Mouse (Mus musculus) adrenal gland, postnatal 4 days (tissue): Measurements from ENCODE around the gene Ntpcr. TPM values are rescaled to one million over a fixed set of nuclear protein-coding genes. Genes with fewer than 3 reads are reported as not detected.

Source experiments
- DNase-seq, 2 experiments: peaks; one replicate each; pipeline ENCODE4 v3.0.0; 2021 to 2022; ENCODE audit warnings: low spot score in 2 of 2, mixed read lengths in 2 of 2
- total RNA-seq, 2 experiments: library from RNA; stranded (reverse); gene quantifications; 2 replicates each; pipeline ENCODE4 v1.2.3; 2021

The Ntpcr gene
- total RNA-seq, 2 experiments from 2014 or later = 22.5 to 24.4 TPM

DNA sequence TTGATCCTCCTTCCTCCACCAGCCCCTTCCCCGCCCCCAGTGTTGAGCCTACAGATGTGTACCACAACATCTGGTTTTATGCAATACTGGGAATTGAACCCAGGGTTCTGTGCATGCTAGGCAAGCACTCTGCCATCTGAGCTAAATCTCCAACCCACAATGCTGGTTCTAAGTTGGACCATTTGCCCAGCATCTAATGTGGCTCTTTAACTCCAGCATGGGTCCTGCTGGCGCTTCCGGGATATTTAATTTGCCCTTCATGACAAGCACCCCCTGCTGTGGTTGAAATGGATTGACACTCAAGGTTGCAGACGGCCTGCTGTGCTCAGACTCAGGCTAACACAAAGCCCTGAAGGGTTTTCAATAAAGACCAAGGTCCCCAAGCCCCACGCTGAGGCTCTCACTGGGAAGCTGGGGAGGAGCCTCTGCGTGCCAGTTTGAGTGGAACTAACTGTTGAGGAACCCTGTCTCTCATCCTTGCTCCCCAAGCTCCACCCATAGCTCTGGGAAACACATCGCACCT lies 43.6 kb downstream of the Ntpcr start:
- no peak for DNase-seq

- no peak for DNase-seq
Measured at GRCm38 (mm10) chr8:125775031-125775430, 45.3 kb downstream of the Ntpcr start.

- no peak for DNase-seq
Measured at GRCm38 (mm10) chr8:125776314-125776713, 46.6 kb downstream of the Ntpcr start.

DNA sequence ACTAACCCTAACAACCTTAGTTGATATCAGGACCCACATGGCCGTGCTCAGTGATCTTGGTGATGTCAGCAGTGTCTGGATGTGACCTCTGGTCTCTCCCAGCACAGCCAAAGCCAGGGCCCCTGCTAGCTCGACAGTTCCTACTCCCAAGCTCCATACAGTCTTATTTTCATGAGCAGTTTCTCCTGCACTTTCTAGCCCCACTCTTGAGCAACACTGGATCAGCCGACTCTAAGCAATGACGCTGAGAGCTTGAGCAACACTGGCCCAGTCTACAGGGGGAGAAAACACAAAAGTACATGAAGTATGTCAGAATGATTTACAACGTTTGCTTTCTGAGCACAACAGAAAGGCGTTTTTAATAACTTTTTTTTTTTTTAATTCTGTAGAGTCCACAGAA lies 47.0 kb downstream of the Ntpcr start:
- DNase-seq = no peak

GRCm38 (mm10) chr8:125777478-125778164 lies 47.9 kb downstream of the Ntpcr start:
- DNase-seq = no peak

DNA sequence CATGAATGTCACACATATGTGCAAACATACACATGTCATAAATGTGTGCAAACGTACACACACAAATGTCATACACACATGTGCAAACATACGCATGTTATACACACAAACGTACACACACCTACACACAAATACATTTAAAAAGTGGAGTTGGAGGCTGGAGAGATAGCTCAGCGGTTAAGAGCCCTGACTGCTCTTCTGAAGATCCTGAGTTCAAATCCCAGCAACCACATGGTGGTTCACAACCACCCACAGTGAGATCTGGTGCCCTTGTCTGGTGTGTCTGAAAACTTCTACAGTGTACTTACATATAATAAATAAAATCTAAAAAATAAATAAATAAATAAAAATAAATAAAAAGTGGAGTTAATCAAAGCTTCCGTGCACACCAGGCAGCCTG lies 49.2 kb downstream of the Ntpcr start:
- DNase-seq = peak in 1 of 2 experiments; percentile 15

DNA sequence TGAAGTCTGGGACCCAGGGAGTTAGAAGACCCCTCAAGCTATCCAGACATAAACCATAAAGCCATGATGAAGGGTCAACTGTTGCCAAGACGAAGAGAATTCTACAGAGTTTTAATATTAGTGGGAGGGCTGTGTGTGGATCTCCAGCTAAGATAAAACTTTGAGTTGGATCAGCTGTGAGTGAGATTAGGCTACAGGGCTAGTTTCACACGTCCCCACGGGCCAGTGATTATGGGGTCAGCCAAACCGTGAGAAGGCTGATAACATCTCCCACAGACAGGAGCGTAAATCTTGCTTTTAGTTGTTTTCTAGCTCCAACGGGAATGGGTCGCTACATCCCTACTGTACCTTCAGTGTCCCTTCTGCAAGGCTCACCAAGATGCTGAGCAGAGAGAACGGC lies 49.9 kb downstream of the Ntpcr start:
- DNase-seq = no peak

GRCm38 (mm10) chr8:125782161-125782560 lies 52.4 kb downstream of the Ntpcr start:
- no peak for DNase-seq

DNA sequence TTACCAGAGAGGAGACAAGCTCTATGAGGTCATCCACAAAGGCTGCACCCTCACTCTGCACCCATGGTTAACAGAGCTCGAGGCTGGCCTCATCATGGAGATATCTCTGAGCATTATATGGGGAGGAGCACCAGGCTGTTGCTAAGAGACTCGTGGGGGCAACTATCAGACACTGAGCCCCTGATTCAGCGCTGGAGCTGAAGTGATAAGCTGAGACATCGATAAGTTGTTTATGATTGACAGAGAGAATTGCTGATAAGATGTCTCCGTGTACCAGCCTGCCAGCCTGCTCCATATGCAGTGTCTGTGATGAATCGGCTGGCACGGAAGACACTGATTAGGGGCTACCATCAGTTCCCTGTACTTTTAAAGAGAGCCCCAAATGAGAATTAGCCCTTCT lies 57.1 kb downstream of the Ntpcr start:
- DNase-seq = no peak

- DNase-seq = no peak
Measured at GRCm38 (mm10) chr8:125792816-125793455, 63.2 kb downstream of the Ntpcr start.

DNA sequence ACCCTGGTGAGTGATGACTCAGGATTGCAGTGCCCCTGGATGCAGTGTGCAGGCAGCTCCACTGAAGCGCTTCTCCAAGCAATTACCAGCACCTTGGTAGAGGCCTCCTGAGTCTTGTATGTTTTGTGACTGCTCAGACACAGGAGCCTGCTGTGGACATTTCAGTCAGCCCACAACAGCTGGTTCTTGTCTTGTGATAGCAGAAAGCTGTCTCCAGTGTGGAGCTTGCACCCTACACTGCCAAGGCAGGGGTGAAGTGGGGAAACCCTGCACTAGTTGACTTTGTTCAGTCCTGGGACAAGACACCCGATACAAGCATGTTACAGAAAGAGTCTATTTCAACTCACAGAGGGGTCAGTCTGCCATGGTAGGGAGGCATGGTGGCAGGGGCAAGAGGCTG lies 65.6 kb downstream of the Ntpcr start:
- no peak for DNase-seq

DNA sequence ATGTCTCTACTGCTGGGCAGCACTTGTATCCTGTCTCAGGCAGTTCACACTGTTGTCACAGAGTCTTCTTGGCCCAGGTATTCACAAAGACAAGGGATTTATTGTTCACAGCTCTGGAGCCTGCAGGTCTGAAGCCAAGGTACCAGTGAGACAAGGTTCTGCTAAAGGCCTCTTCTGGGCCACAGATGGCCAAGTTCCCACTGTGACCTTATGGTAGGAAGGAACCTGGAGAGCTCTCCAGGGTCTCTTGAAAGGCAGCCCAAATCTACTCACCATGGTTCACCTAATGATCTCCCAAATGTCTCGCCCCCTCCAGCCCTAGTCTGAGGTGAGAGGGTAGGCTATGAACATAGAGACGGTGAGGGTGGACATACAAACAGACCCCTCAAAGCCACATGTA lies 67.2 kb downstream of the Ntpcr start:
- no peak for DNase-seq

Other genes starting within 250 kb of the Ntpcr start
- 10 to 100 TPM; 47.6 to 52.7 TPM for gene Sipa1l2, start 160.2 kb upstream of the Ntpcr start, total RNA-seq
- gene Map10, start 60.1 kb upstream of the Ntpcr start, total RNA-seq = 1 to 10 TPM; 5.5 to 6.2 TPM
- gene Pcnx2, start 168.4 kb downstream of the Ntpcr start, total RNA-seq = 1 to 10 TPM in 1 of 2 experiments, under 1 TPM in 1; 0.90 to 1.1 TPM
- 1 to 10 TPM; 2.3 to 4.6 TPM for gene Map3k21, start 180.5 kb downstream of the Ntpcr start, total RNA-seq